Mouse (Mus musculus) cerebellum, adult 8-10 months (tissue): ENCODE results near the gene Prss29.

Experiments
- DNase-seq: peaks from one replicate; pipeline ENCODE4 v3.0.0; 2022

Gene Prss29

DNA sequence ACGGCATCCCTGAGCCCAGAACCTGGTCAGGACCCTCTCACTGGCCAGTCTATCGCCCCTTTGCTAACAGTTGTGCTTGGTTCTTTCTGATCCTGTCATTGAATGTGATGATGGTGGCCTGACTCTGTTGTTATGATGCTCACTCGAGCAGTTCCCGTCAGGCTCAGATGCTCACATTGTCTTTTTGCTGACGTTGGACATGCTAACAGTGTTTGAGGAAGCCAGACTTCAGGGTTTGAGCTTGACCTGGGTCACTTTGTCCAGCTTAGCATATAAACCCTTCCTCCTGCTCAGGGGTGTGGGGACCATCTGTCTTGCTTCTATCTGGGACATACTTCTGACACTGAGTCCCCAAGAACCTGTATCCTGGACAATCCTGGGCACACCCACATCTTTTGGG lies at the start of gene Prss29:
TSS of gene Prss29 (plus strand) at position 301 of the 400 bp plus-strand sequence.
- no peak for DNase-seq

DNA sequence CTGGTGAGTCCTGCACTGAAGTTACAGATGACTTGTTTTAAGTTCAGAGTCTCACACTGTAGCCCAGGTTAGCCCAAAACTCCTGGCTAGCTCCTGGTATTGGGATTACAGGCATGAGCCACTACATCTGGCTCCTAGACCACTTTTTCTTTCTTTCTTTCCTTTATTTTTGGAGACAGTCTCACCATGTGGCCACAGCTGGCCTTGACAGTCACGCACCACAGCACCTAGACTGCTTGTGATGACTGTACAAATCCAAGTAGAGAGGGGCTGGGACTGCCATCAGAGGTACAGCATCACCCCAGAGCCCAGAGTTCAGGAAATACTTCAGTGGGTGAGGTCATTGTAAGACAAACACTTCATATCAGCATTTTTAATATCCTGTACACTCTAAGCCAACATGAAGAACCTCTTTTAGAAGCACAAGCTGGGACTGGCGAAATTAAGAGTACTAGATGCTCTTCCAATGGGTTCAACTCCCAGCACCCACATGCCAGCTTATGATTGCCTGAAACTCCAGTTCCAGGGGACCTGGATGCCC lies 47.6 kb upstream of the Prss29 start:
- no peak for DNase-seq

DNA sequence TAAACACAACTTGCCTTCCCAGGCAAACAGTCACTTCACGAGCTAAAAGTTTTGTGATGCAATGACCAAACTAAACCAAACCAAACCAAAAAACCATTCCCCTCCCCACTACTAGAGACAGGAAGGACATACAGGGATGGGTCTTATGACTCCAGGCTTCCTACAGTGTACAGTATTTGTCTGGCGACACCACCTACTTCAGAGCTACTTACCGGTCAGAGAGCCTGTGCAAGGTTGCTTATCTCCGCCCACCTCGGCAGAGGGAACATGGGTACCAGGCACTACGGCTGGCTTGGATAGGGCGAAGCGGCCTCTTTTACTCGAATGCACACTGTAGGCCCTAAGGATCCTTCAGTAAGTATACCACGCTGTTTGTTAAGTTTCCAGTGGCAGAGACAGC lies 46.1 kb upstream of the Prss29 start:
- DNase-seq, result no peak

- DNase-seq, result peak; percentile 95
Observed at GRCm38 (mm10) chr17:25272951-25273705, 45.3 kb upstream of the Prss29 start.

- peak; percentile 98 for DNase-seq
Observed at GRCm38 (mm10) chr17:25273706-25274501, 44.5 kb upstream of the Prss29 start.

- DNase-seq, result no peak
Observed at GRCm38 (mm10) chr17:25274571-25275346, 43.7 kb upstream of the Prss29 start, which contains the start of gene Ube2i. Gene Ube2i (minus strand): TSS chr17:25274622.

- DNase-seq, result no peak
Observed at GRCm38 (mm10) chr17:25275833-25276232, 42.6 kb upstream of the Prss29 start.

DNA sequence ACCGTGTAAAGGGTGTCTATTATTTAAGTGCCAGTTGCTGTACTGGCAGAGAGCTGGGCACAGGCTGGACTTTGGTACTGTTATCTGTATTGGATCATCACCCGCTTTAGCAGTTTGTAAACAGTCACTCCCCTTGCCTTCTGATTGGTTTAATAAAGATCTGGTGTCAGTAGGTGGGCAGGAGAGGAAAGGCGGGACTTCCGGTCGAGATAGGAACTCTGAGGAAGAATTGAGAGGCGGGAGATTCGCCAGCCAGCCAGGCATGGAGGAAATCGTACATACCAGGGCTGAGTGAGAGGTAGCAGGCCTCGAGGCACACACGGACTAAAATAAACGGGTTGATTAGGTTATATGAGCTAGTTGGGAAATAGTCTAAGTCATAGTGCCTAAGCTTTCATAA lies 36.3 kb upstream of the Prss29 start:
- DNase-seq, result no peak

DNA sequence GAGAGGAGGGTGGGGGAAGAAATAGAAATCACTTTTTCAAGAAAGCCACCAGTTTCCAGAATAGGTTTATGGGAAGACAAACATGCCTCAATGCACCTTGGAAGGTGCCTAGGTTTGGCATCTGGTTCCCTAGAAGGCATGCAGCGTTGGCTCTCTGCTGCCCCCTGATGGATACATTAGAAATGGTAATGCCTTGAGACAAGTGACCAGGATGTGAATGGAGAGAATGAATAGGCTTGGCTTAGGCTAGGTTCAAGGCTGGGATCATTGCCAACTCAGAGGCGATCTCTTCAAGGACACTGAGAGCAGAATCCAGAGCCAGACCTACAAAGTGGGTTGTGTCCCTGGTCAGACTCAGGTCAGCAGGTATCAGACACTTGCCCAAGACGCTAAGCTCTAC lies 33.4 kb upstream of the Prss29 start:
- DNase-seq, result peak; percentile 80

DNA sequence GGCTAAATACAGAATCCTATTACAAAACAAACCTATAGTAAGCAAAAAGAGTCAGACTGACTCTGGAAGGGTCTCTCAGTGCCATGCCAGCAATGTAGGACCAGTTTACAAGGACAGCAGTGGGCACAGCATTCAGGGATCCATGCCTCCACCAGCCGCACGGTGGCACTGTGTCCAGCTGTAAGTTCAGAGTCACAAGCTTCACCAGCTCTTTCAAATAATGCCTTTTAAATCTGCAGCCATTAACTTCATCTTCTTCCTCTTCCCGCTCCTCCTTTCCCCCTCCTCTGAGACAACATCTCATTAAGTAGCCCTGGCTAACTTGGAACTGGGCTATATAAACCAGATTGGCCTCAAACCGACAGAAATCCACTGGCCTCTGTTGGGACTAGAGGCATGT lies 29.6 kb upstream of the Prss29 start:
- DNase-seq, result no peak

DNA sequence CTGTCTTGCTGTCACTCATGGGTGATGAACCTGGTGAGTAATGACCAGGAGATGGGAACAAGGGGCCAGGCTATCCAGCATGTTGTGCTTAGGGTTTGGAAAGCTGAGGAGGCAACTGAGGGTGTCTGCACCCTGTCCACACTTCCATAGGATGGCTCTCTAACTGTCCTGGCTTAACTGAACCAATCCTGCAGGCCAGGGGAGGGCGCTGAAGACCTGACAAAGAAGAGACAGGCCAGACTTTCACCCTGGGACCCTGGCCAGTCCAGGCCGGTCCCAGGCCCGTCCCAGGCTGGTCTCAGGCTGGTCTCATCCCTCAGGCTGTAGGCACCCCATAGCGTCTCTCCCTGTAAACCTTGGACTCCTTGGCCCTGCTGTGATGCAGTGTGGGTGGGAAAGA lies 28.0 kb upstream of the Prss29 start:
- no peak for DNase-seq

DNA sequence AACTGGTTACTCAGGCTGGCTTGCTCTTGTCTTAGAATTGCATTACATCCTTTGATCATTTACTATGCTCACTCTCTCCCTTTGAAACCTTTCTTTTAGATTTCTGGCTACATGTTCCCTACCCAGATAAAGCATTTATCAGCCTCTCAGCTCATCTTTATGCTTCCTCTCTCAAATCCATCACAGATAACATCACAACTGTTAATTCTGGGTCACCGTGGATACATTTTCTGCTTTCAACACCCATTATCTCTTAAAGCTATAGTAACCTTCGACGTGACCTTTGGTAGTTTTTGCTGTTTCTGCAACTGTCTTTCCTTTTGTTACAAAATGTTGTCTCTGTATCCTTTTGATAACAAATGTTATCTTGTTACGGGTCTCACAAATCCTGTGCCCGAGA lies 25.0 kb upstream of the Prss29 start:
- no peak for DNase-seq

GRCm38 (mm10) chr17:25294111-25294510 lies 24.3 kb upstream of the Prss29 start:
- DNase-seq, result no peak

DNA sequence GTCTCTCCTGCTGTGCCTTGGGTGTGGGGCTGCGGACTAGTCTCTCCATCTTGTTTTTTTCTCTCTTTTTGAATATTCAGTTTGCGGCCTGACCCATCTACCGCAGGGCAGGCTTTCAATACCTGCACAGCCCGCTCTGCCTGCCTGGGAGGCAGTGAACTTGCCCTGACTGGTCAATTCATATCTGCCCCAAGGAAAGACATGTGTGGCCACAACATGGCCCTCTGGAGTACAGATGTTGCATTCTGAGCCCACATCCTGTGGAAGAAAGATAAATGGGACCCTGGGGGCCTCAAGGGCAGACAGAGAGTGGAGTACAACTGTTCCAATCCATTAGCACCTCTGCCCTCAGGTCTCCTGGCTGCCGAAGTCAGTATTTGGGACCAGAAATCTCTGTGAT lies 20.4 kb upstream of the Prss29 start, which contains the start of gene Prss34:
TSS of gene Prss34 (plus strand) at position 301 of the 400 bp plus-strand sequence.
- DNase-seq, result no peak

- DNase-seq, result no peak
Observed at GRCm38 (mm10) chr17:25308346-25308745, 10.1 kb upstream of the Prss29 start, which contains the start of gene Prss28. Gene Prss28 (plus strand): TSS chr17:25308646.

GRCm38 (mm10) chr17:25320819-25321218 lies 2.4 kb downstream of the Prss29 start:
- no peak for DNase-seq

- DNase-seq, result no peak
Observed at GRCm38 (mm10) chr17:25322930-25323329, 4.5 kb downstream of the Prss29 start.

DNA sequence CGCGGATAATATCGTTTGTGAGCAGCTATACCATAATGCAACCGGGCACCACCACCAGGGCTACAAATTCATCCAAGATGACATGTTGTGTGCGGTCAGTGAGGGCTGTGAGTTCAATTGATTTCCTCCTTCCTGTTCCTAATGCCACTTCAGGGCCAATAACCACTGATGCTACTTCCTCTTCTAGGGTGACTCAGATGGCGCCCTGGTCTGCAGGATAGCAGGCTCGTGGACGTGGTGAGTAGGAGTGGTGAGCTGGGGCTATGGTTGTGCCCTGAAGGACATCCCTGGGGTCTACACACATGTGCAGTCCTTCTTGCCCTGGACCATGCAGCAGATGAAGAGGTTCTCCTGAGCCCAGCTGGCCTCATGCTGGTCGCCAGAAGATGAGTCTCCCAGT lies 13.9 kb downstream of the Prss29 start:
- no peak for DNase-seq

DNA sequence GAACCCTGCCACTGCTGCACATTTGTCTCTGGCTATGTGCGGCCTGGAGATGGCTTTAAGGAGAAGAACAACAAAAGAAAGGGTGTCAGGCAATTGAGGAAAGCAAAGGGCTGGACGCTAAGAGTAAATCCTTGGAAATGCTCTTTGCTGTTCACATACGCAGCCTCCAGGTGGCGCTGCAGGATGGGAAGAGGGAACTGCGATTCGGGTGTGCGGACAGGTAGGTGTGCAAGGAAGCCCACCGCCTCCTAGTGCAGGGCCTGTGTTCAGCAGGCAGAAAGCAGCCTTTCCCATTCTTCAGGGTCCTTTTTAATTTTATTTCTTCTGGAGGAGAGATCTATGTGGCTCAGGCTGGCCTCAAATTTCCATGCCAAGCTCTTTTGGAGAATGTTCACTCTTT lies 15.5 kb downstream of the Prss29 start:
- DNase-seq, result peak; percentile 26

DNA sequence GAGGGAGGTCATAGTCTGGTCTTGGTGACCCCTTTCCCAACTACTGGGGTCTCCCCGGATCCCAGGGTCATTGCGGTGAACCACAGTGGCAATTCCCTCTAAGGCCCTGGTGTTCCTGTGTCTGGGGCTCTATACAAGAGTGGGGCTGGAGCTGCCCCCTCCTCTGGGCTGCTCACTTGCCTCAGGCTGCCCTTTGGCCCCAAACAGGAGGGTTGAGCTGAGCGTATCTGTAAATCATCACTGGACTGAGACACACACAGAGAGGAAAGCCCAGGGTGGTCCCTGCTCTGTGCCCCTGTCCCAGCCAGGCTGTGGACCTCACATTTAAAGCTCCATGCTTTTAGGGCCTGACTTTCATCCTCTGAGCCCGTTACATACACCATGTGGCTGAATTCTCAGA lies 19.8 kb downstream of the Prss29 start:
- DNase-seq, result no peak

GRCm38 (mm10) chr17:25340003-25340402 lies 21.5 kb downstream of the Prss29 start:
- DNase-seq, result no peak

DNA sequence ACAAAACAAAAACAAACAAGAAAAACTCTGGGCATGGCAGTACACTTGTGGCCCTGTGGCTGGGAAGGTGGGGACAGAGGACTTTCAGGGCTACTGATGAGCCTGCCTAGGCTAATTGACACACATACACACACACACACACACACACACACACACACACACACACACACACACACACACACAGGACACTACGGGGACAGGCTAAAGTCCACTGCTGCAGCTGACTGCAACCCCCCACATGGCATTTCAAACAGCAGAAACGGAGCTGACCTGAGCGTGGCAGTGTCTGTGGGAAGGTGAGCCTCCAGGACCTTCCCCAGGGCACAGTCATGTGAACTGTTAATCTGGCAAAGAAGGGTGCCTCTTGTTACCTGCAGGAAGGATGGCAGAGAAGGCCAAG lies 23.0 kb downstream of the Prss29 start:
- DNase-seq, result no peak

- no peak for DNase-seq
Observed at GRCm38 (mm10) chr17:25345462-25345861, 27.0 kb downstream of the Prss29 start, which contains the start of gene Tpsab1. Gene Tpsab1 (minus strand): TSS chr17:25345562.
